ENCODE assay signal across 9 mouse cellular contexts in genomic region chr19:24281288-24281980, GRCm38 (mm10). TPM values are rescaled to one million over a fixed set of nuclear protein-coding genes. Genes with fewer than 3 reads are reported as not detected.
DNase-seq lines count a peak whose midpoint lies in the region; ATAC-seq lines count a peak whose summit lies in the region.
"Had no signal": no experiment of that assay in that cellular context is flagged by ENCODE, and none has a peak within 500 bp of the region (broad histone marks: within the 10 kb centered on the region; RNA-seq: fewer than 3 reads in every experiment).

No protein-coding gene starts in this region.

- 56% methylated on average over 7 of the region's 7 CpGs for WGBS in kidney, embryonic 14.5 days
- WGBS in embryonic facial prominence, embryonic 15.5 days, result 36% methylated on average over 7 of the region's 7 CpGs
- 63% methylated on average over 7 of the region's 7 CpGs for WGBS in limb, embryonic 11.5 days
- WGBS in neural tube, embryonic 13.5 days, result 66% methylated on average over 7 of the region's 7 CpGs

- H3K27ac ChIP-seq in kidney, embryonic 14.5 days (ENCODE audit: low read depth, low read length), result no peak overlapping the region
- H3K27ac ChIP-seq in embryonic facial prominence, embryonic 15.5 days (replicated peaks), result no peak overlapping the region
- H3K27ac ChIP-seq in limb, embryonic 11.5 days (replicated peaks; ENCODE audit: low read depth, low read length), result no peak overlapping the region
- H3K27ac ChIP-seq in neural tube, embryonic 13.5 days (replicated peaks), result no peak overlapping the region

- H3K4me3 ChIP-seq in kidney, embryonic 14.5 days (ENCODE audit: low read length), result no peak overlapping the region; the same call in 1 of the 2 replicates
- H3K4me3 ChIP-seq in embryonic facial prominence, embryonic 15.5 days (replicated peaks), result no peak overlapping the region; the same call in 1 of the 2 replicates
- no peak overlapping the region for H3K4me3 ChIP-seq in limb, embryonic 11.5 days (ENCODE audit: low read depth, low read length)
- H3K4me3 ChIP-seq in neural tube, embryonic 13.5 days, result peak overlapping the region; percentile 66; the same call in 1 of the 2 replicates

- no peaks in the 10 kb centered on the region for H3K9me3 ChIP-seq in kidney, embryonic 14.5 days (ENCODE audit: control insufficient read depth, low read length)
- no peaks in the 10 kb centered on the region for H3K9me3 ChIP-seq in embryonic facial prominence, embryonic 15.5 days (replicated peaks)
- H3K9me3 ChIP-seq in limb, embryonic 11.5 days (ENCODE audit: control insufficient read depth, low read length), result no peaks in the 10 kb centered on the region
- no peaks in the 10 kb centered on the region for H3K9me3 ChIP-seq in neural tube, embryonic 13.5 days

- no peak for DNase-seq in kidney, postnatal 14 days
- DNase-seq in limb, embryonic 11.5 days (ENCODE audit: low spot score), result no peak
- no peak for DNase-seq in urinary bladder, adult 18-20 months (ENCODE audit: low spot score in 2 of 2)
- no peak for DNase-seq in layer of hippocampus, adult 9-10 months (ENCODE audit: low spot score)
- DNase-seq: cerebellum, adult 8-10 months had no signal

- H3K9ac ChIP-seq in kidney, embryonic 14.5 days (ENCODE audit: low read depth, low read length), result no peak overlapping the region
- no peak overlapping the region for H3K9ac ChIP-seq in embryonic facial prominence, embryonic 15.5 days
- no peak overlapping the region for H3K9ac ChIP-seq in limb, embryonic 11.5 days (ENCODE audit: low read length)
- H3K9ac ChIP-seq in neural tube, embryonic 13.5 days, result no peak overlapping the region

- 0 out of 2 replicates have a peak, but pooled peaks have one; percentile 22 for ATAC-seq in kidney, embryonic 14.5 days (ENCODE audit: low FRiP score, low TSS enrichment)
- no peak for ATAC-seq in embryonic facial prominence, embryonic 15.5 days (ENCODE audit: insufficient number of reproducible peaks, low FRiP score, low TSS enrichment, low read depth)
- ATAC-seq in limb, embryonic 11.5 days (ENCODE audit: insufficient number of reproducible peaks, low FRiP score, low TSS enrichment, low read depth), result no peak
- no peak for ATAC-seq in neural tube, embryonic 13.5 days (ENCODE audit: low read depth)
- ATAC-seq in activated CD4-positive, CD25-positive, alpha-beta regulatory T cell, adult 4 months, result no peak

- H3K27me3 ChIP-seq in kidney, embryonic 14.5 days (ENCODE audit: control insufficient read depth, insufficient read depth, low read length), result no peaks in the 10 kb centered on the region
- H3K27me3 ChIP-seq in embryonic facial prominence, embryonic 15.5 days, result no peaks in the 10 kb centered on the region
- H3K27me3 ChIP-seq in limb, embryonic 11.5 days (ENCODE audit: control insufficient read depth, insufficient read depth, low read length), result no peaks in the 10 kb centered on the region
- H3K27me3 ChIP-seq in neural tube, embryonic 13.5 days, result no peaks in the 10 kb centered on the region

- peak overlapping the region; percentile 85; the same call in 1 of the 2 replicates for H3K4me2 ChIP-seq in kidney, embryonic 14.5 days (replicated peaks; ENCODE audit: low read depth, low read length)
- peak overlapping the region; percentile 81 for H3K4me2 ChIP-seq in embryonic facial prominence, embryonic 15.5 days (replicated peaks)
- H3K4me2 ChIP-seq in limb, embryonic 11.5 days (ENCODE audit: low read depth, severe bottlenecking), result peak overlapping the region; percentile 78
- H3K4me2 ChIP-seq in neural tube, embryonic 13.5 days, result peak overlapping the region; percentile 83

- no peaks in the 10 kb centered on the region; the same call in 1 of the 2 replicates for H3K36me3 ChIP-seq in kidney, embryonic 14.5 days (ENCODE audit: control insufficient read depth, insufficient read depth, low read length)
- no peaks in the 10 kb centered on the region for H3K36me3 ChIP-seq in embryonic facial prominence, embryonic 15.5 days
- no peaks in the 10 kb centered on the region for H3K36me3 ChIP-seq in limb, embryonic 11.5 days (ENCODE audit: control insufficient read depth, insufficient read depth, low read length)
- no peaks in the 10 kb centered on the region for H3K36me3 ChIP-seq in neural tube, embryonic 13.5 days

- no peaks in the 10 kb centered on the region for H3K4me1 ChIP-seq in kidney, embryonic 14.5 days (ENCODE audit: control insufficient read depth, insufficient read depth, low read length)
- peaks cover 7% of the 10 kb centered on the region for H3K4me1 ChIP-seq in embryonic facial prominence, embryonic 15.5 days
- H3K4me1 ChIP-seq in limb, embryonic 11.5 days (ENCODE audit: control insufficient read depth, insufficient read depth, low read length), result peaks cover 4% of the 10 kb centered on the region
- H3K4me1 ChIP-seq in neural tube, embryonic 13.5 days (replicated peaks), result peaks cover 12% of the 10 kb centered on the region

RNA-seq across cellular contexts. Expression of gene Fxn, which starts 1.0 kb away (rescaled TPM):
- polyA plus RNA-seq in kidney, embryonic 14.5 days (2014; fragmentation: Nextera tagmentation; extraction: Ambion mirVana), result 57.8 and 62.0 TPM in 2 replicates
- polyA plus RNA-seq in embryonic facial prominence, embryonic 15.5 days (2015; fragmentation: Nextera tagmentation; extraction: Ambion mirVana), result 37.5 and 39.9 TPM in 2 replicates
- polyA plus RNA-seq in limb, embryonic 11.5 days (2014; fragmentation: Nextera tagmentation; extraction: Ambion mirVana), result 59.7 and 62.7 TPM in 2 replicates
- 36.2 and 37.2 TPM in 2 replicates for polyA plus RNA-seq in neural tube, embryonic 13.5 days (2015; fragmentation: Nextera tagmentation; extraction: Ambion mirVana)
- polyA plus RNA-seq in activated CD4-positive, CD25-positive, alpha-beta regulatory T cell, adult 4 months (2017; shearing (Covaris generic)), result 10 to 100 TPM; 12.0 to 16.3 TPM

RNA-seq across cellular contexts. Expression of gene Tjp2, which starts 56.6 kb away (rescaled TPM):
- 18.3 and 34.9 TPM in 2 replicates for polyA plus RNA-seq in kidney, embryonic 14.5 days (2014; fragmentation: Nextera tagmentation; extraction: Ambion mirVana)
- 18.3 and 19.2 TPM in 2 replicates for polyA plus RNA-seq in embryonic facial prominence, embryonic 15.5 days (2015; fragmentation: Nextera tagmentation; extraction: Ambion mirVana)
- polyA plus RNA-seq in limb, embryonic 11.5 days (2014; fragmentation: Nextera tagmentation; extraction: Ambion mirVana), result 26.9 and 30.2 TPM in 2 replicates
- polyA plus RNA-seq in neural tube, embryonic 13.5 days (2015; fragmentation: Nextera tagmentation; extraction: Ambion mirVana), result 12.6 and 13.6 TPM in 2 replicates
- 1 to 10 TPM; 4.5 to 6.0 TPM for polyA plus RNA-seq in activated CD4-positive, CD25-positive, alpha-beta regulatory T cell, adult 4 months (2017; shearing (Covaris generic))
